Mouse (Mus musculus) MEL (cell line): Measurements from ENCODE around the gene Chd9. TPM values are rescaled to one million over a fixed set of nuclear protein-coding genes. Genes with fewer than 3 reads are reported as not detected.
A peak's percentile ranks its signal among the peaks of the same experiment; 100 is the strongest.

Experiments used
- DNase-seq: peaks from one replicate; pipeline ENCODE4 v3.0.0; 2011; ENCODE audit warnings: low read depth, low spot score
- H3K27ac ChIP-seq: 2 replicates; pipeline ENCODE4 v1.5.1; 2012; ENCODE audit warnings: low read depth, mild to moderate bottlenecking, control low read depth, low read length, moderate library complexity; ENCODE audit not compliant: control insufficient read depth
- H3K27me3 ChIP-seq, 2 experiments: fragments of 150-350 bp in 1 of 2; sonication (generic) in 1 of 2; 2 replicates each; pipeline ENCODE4 v1.6.1; 2012; ENCODE audit warnings: low read length in 2 of 2, mild to moderate bottlenecking in 2 of 2, improper control_type of control experiment in 1 of 2, moderate library complexity in 1 of 2; ENCODE audit not compliant: insufficient read depth in 2 of 2, control insufficient read depth in 1 of 2
- H3K36me3 ChIP-seq, 2 experiments: 2 replicates each; pipeline ENCODE4 v1.6.1; 2012 to 2014; ENCODE audit warnings: low read length in 2 of 2, improper control_type of control experiment in 1 of 2, inconsistent platforms in 1 of 2, mild to moderate bottlenecking in 1 of 2; ENCODE audit not compliant: insufficient read depth in 2 of 2, control insufficient read depth in 1 of 2
- H3K4me1 ChIP-seq, 2 experiments: fragments of 150-350 bp in 1 of 2; sonication (generic) in 1 of 2; 2 replicates each; pipeline ENCODE4 v1.6.1; 2012; ENCODE audit warnings: low read length in 2 of 2, improper control_type of control experiment in 1 of 2, mild to moderate bottlenecking in 1 of 2; ENCODE audit not compliant: insufficient read depth in 2 of 2, control insufficient read depth in 1 of 2
- H3K4me3 ChIP-seq, 2 experiments: fragments of 150-350 bp in 1 of 2; sonication (generic) in 1 of 2; 2 replicates each; pipeline ENCODE4 v1.5.1; 2012; ENCODE audit warnings: low read depth in 2 of 2, low read length in 2 of 2, mild to moderate bottlenecking in 2 of 2, moderate library complexity in 2 of 2, control low read depth in 1 of 2, improper control_type of control experiment in 1 of 2; ENCODE audit not compliant: control insufficient read depth in 1 of 2, insufficient read depth in 1 of 2
- H3K79me2 ChIP-seq: 2 replicates; pipeline ENCODE4 v1.6.1; 2012; ENCODE audit warnings: mild to moderate bottlenecking, low read length, moderate library complexity; ENCODE audit not compliant: control insufficient read depth, poor library complexity, insufficient read depth
- H3K9ac ChIP-seq: 2 replicates; pipeline ENCODE4 v1.6.1; 2012; ENCODE audit warnings: low read depth, mild to moderate bottlenecking, control low read depth, low read length, moderate library complexity; ENCODE audit not compliant: control insufficient read depth, poor library complexity, severe bottlenecking
- H3K9me3 ChIP-seq: fragments of 150-350 bp; sonication (generic); replicated peaks from 2 replicates; pipeline ENCODE4 v1.6.1; 2012; ENCODE audit warnings: mild to moderate bottlenecking, low read length, improper control_type of control experiment, moderate library complexity; ENCODE audit not compliant: insufficient read depth
- BHLHE40 ChIP-seq: IDR thresholded peaks from 2 replicates; pipeline ENCODE4 v1.6.1; 2012; ENCODE audit warnings: low read depth, mild to moderate bottlenecking, inconsistent platforms, low read length, improper control_type of control experiment, borderline replicate concordance
- CHD1 ChIP-seq: IDR thresholded peaks from 2 replicates; pipeline ENCODE4 v1.6.1; 2012; ENCODE audit warnings: low read depth, mild to moderate bottlenecking, inconsistent platforms, low read length, improper control_type of control experiment
- CHD2 ChIP-seq: IDR thresholded peaks from 2 replicates; pipeline ENCODE4 v1.6.1; 2011; ENCODE audit warnings: low read length, improper control_type of control experiment
- CTCF ChIP-seq, 3 experiments: IDR thresholded peaks in 2 of 3; conservative IDR thresholded peaks in 1 of 3; 2 replicates each; pipeline ENCODE4 v1.5.1; 2011 to 2012; ENCODE audit warnings: low read length in 3 of 3, low read depth in 2 of 3, mild to moderate bottlenecking in 2 of 3, improper control_type of control experiment in 1 of 3, inconsistent platforms in 1 of 3, mixed read lengths in 1 of 3, moderate library complexity in 1 of 3; ENCODE audit not compliant: control insufficient read depth in 1 of 3, insufficient read depth in 1 of 3, poor library complexity in 1 of 3, severe bottlenecking in 1 of 3
- E2F4 ChIP-seq: IDR thresholded peaks from 2 replicates; pipeline ENCODE4 v1.6.1; 2011; ENCODE audit warnings: low read depth, low read length, improper control_type of control experiment, borderline replicate concordance
- ELF1 ChIP-seq: IDR thresholded peaks from 2 replicates; pipeline ENCODE4 v1.6.1; 2014; ENCODE audit warnings: low read depth, mild to moderate bottlenecking, inconsistent platforms, low read length, improper control_type of control experiment, moderate library complexity
- EP300 ChIP-seq, 2 experiments: IDR thresholded peaks; 2 replicates each; pipeline ENCODE4 v1.6.1; 2011; ENCODE audit warnings: improper control_type of control experiment in 2 of 2, low read length in 2 of 2, low read depth in 1 of 2, mild to moderate bottlenecking in 1 of 2
- ETS1 ChIP-seq: IDR thresholded peaks from 2 replicates; pipeline ENCODE4 v1.6.1; 2012; ENCODE audit warnings: low read depth, mild to moderate bottlenecking, inconsistent platforms, low read length, improper control_type of control experiment, moderate library complexity
- GATA1 ChIP-seq: IDR thresholded peaks from 2 replicates; pipeline ENCODE4 v1.6.1; 2011; ENCODE audit warnings: low read depth, low read length, improper control_type of control experiment
- HCFC1 ChIP-seq: IDR thresholded peaks from 2 replicates; pipeline ENCODE4 v1.6.1; 2012; ENCODE audit warnings: low read depth, mild to moderate bottlenecking, inconsistent platforms, low read length, improper control_type of control experiment, moderate library complexity
- KAT2A ChIP-seq: conservative IDR thresholded peaks from 2 replicates; pipeline ENCODE4 v1.6.1; 2012; ENCODE audit warnings: low read depth, low read length, improper control_type of control experiment, inconsistent platforms
- MAFK ChIP-seq: IDR thresholded peaks from 2 replicates; pipeline ENCODE4 v1.6.1; 2011; ENCODE audit warnings: low read depth, mild to moderate bottlenecking, low read length, improper control_type of control experiment, borderline replicate concordance
- MAX ChIP-seq: IDR thresholded peaks from 2 replicates; pipeline ENCODE4 v1.6.1; 2011; ENCODE audit warnings: low read length, improper control_type of control experiment
- MAZ ChIP-seq: IDR thresholded peaks from 2 replicates; pipeline ENCODE4 v1.6.1; 2012; ENCODE audit warnings: low read depth, mild to moderate bottlenecking, inconsistent platforms, low read length, improper control_type of control experiment
- MEF2A ChIP-seq: IDR thresholded peaks from 2 replicates; pipeline ENCODE4 v1.6.1; 2014; ENCODE audit warnings: low read depth, mild to moderate bottlenecking, inconsistent platforms, low read length, improper control_type of control experiment; ENCODE audit not compliant: poor library complexity, insufficient replicate concordance, severe bottlenecking; ENCODE audit errors: extremely low read depth
- MXI1 ChIP-seq: IDR thresholded peaks from 2 replicates; pipeline ENCODE4 v1.6.1; 2011; ENCODE audit warnings: mild to moderate bottlenecking, low read depth, low read length, improper control_type of control experiment
- MYB ChIP-seq: IDR thresholded peaks from 2 replicates; pipeline ENCODE4 v1.6.1; 2011; ENCODE audit warnings: mild to moderate bottlenecking, low read depth, low read length, improper control_type of control experiment
- MYC ChIP-seq: IDR thresholded peaks from 2 replicates; pipeline ENCODE4 v1.6.1; 2011; ENCODE audit warnings: low read depth, mild to moderate bottlenecking, low read length, improper control_type of control experiment, moderate library complexity
- NELFE ChIP-seq: IDR thresholded peaks from 2 replicates; pipeline ENCODE4 v1.6.1; 2011; ENCODE audit warnings: low read depth, low read length, improper control_type of control experiment
- NRF1 ChIP-seq: IDR thresholded peaks from 2 replicates; pipeline ENCODE4 v1.6.1; 2014; ENCODE audit warnings: low read depth, mild to moderate bottlenecking, inconsistent platforms, low read length, improper control_type of control experiment, moderate library complexity; ENCODE audit not compliant: poor library complexity, insufficient read depth, severe bottlenecking
- POLR2A ChIP-seq, 2 experiments: IDR thresholded peaks; 2 replicates each; pipeline ENCODE4 v1.6.1; 2011 to 2012; ENCODE audit warnings: low read length in 2 of 2, mild to moderate bottlenecking in 2 of 2, control low read depth in 1 of 2, improper control_type of control experiment in 1 of 2, low read depth in 1 of 2, moderate library complexity in 1 of 2; ENCODE audit not compliant: control insufficient read depth in 1 of 2, insufficient read depth in 1 of 2, poor library complexity in 1 of 2
- POLR2AphosphoS2 ChIP-seq: IDR thresholded peaks from 2 replicates; pipeline ENCODE4 v1.6.1; 2011; ENCODE audit warnings: low read length, improper control_type of control experiment
- RCOR1 ChIP-seq: IDR thresholded peaks from 2 replicates; pipeline ENCODE4 v1.6.1; 2012; ENCODE audit warnings: low read depth, mild to moderate bottlenecking, inconsistent platforms, low read length, improper control_type of control experiment
- SIN3A ChIP-seq: IDR thresholded peaks from 2 replicates; pipeline ENCODE4 v1.6.1; 2012; ENCODE audit warnings: low read length, improper control_type of control experiment, inconsistent platforms
- SMC3 ChIP-seq: IDR thresholded peaks from 2 replicates; pipeline ENCODE4 v1.6.1; 2011; ENCODE audit warnings: low read depth, low read length, improper control_type of control experiment
- TBP ChIP-seq: IDR thresholded peaks from 2 replicates; pipeline ENCODE4 v1.8.0; 2011; ENCODE audit warnings: low read depth, low read length, improper control_type of control experiment
- TCF12 ChIP-seq: IDR thresholded peaks from 2 replicates; pipeline ENCODE4 v1.6.1; 2014; ENCODE audit warnings: low read depth, mild to moderate bottlenecking, inconsistent platforms, low read length, improper control_type of control experiment, moderate library complexity
- UBTF ChIP-seq: IDR thresholded peaks from 2 replicates; pipeline ENCODE4 v1.6.1; 2012; ENCODE audit warnings: low read depth, mild to moderate bottlenecking, inconsistent platforms, low read length, improper control_type of control experiment, moderate library complexity, borderline replicate concordance; ENCODE audit not compliant: insufficient read depth
- USF1 ChIP-seq: IDR thresholded peaks from 2 replicates; pipeline ENCODE4 v1.6.1; 2014; ENCODE audit warnings: low read depth, mild to moderate bottlenecking, inconsistent platforms, low read length, improper control_type of control experiment, moderate library complexity
- USF2 ChIP-seq, 2 experiments: IDR thresholded peaks; 2 replicates each; pipeline ENCODE4 v1.6.1; 2011 to 2012; ENCODE audit warnings: improper control_type of control experiment in 2 of 2, low read length in 2 of 2, borderline replicate concordance in 1 of 2, inconsistent platforms in 1 of 2, low read depth in 1 of 2, mild to moderate bottlenecking in 1 of 2; ENCODE audit not compliant: insufficient read depth in 1 of 2
- ZC3H11A ChIP-seq: IDR thresholded peaks from 2 replicates; pipeline ENCODE4 v1.6.1; 2012; ENCODE audit warnings: low read depth, mild to moderate bottlenecking, inconsistent platforms, low read length, improper control_type of control experiment
- ZKSCAN1 ChIP-seq: IDR thresholded peaks from 2 replicates; pipeline ENCODE4 v1.6.1; 2012; ENCODE audit warnings: low read depth, mild to moderate bottlenecking, inconsistent platforms, low read length, improper control_type of control experiment, moderate library complexity
- ZMIZ1 ChIP-seq: IDR thresholded peaks from 2 replicates; pipeline ENCODE4 v1.6.1; 2012; ENCODE audit warnings: low read depth, mild to moderate bottlenecking, inconsistent platforms, low read length, improper control_type of control experiment, moderate library complexity
- ZNF384 ChIP-seq: IDR thresholded peaks from 2 replicates; pipeline ENCODE4 v1.6.1; 2012; ENCODE audit warnings: low read depth, mild to moderate bottlenecking, inconsistent platforms, low read length, improper control_type of control experiment
- polyA plus RNA-seq, 2 experiments: library from polyadenylated mRNA; stranded (reverse) in 1 of 2; unstranded in 1 of 2; fragments of >175 nt in 1 of 2; fragments of >200 nt in 1 of 2; gene quantifications; 2 replicates each; pipeline versions ENCODE4 v1.2.1 to v1.2.4; 2012; ENCODE audit warnings: low replicate concordance in 2 of 2, low read depth in 1 of 2; ENCODE audit not compliant: insufficient read length in 2 of 2, insufficient read depth in 1 of 2, missing spikeins in 1 of 2
- total RNA-seq: library from RNA; depleted of rRNA; stranded (reverse); fragments of 300-350 nt; gene quantifications from 2 replicates; pipeline ENCODE4 v1.2.3, GENCODE M21; 2012

Gene Chd9
- total and polyA plus RNA-seq, 3 experiments: 5.9 to 87.4 (median 40.3) TPM

DNA sequence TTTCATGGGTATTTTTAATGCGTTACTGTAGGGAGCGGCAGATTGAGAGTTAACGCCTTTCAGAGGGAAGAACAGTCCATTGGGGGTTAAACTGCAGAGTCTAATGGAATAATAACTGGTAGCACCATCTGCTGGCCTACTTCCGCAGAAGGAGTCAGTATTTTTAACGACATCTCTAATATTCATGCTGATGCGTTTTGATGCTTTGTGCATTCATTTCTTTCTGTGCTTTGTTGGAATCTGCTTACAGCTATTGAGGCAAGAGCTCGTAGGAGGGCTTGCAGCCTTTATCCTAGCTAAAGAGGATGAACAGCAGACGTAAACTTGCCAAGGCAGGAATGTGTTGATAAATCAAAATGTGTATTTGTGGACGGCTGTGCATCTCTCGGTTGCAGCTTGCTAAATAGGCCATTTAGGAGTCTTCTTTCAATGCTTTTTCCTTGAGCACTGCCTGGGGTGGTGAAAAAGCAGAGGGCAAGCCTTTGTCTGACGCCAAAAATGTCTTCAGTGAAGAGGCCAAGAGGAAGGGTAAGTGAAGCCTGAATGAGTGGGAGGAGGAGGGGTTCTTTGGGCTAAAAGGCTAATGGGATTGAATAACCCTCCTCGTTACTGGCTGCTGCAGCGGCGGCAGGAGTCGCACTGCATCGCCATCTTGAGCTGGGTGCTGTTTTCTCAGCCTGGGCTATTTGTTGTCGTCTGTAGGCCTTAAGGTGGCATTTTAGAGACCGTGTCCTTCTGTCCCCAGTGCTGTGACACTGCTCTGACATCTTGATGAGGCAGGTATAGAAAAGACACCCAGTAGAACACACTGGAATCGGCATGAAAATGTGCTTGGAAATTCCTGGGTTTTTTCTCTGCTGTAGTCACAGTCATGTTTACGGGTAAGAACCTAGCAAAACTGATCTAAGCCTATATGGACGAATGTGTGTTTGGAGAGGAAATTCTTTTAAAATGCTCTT is 126.9 kb downstream of the Chd9 start:
- H3K9ac ChIP-seq: peak overlapping the region; percentile 96
- H3K27ac ChIP-seq: peak overlapping the region; percentile 100
- DNase-seq: peak; percentile 90
- peak overlapping the region; percentile 97 to 99 for H3K4me3 ChIP-seq
- peaks cover 16% of the 10 kb centered on the region for H3K79me2 ChIP-seq
- peaks cover 11 to 23% of the 10 kb centered on the region in 2 experiments for H3K4me1 ChIP-seq
- H3K36me3 ChIP-seq: peaks cover 0 to 35% of the 10 kb centered on the region in 2 experiments; a peak in 3 of 4 replicates
- no peaks in the 10 kb centered on the region for H3K27me3 ChIP-seq
- no peaks in the 10 kb centered on the region for H3K9me3 ChIP-seq
- TF ChIP-seq USF1: no peak
- TF ChIP-seq MAZ: no peak; the same call in 1 of the 2 replicates
- TF ChIP-seq ELF1: no peak
- 0 out of 2 replicates have a peak, but pooled peaks have one; percentile 22 for TF ChIP-seq CHD1
- no peak for TF ChIP-seq MAFK
- TF ChIP-seq ZMIZ1: no peak
- peak; percentile 66 for TF ChIP-seq TBP
- TF ChIP-seq SIN3A: peak; percentile 73
- peak; percentile 57 for TF ChIP-seq ZNF384
- TF ChIP-seq BHLHE40: no peak
- TF ChIP-seq NRF1: 0 out of 2 replicates have a peak, but pooled peaks have one; percentile 11
- no peak for TF ChIP-seq POLR2AphosphoS2
- no peak for TF ChIP-seq UBTF
- TF ChIP-seq CTCF (IDR thresholded peaks at IDR 0.05 in 2 of 3, conservative IDR thresholded peaks at IDR 0.05 in 1 of 3; ENCODE audit: control insufficient read depth in 1 of 3, insufficient read depth in 1 of 3, low read depth in 2 of 3, low read length in 3 of 3, poor library complexity in 1 of 3, severe bottlenecking in 1 of 3): peak; percentile 14 to 69 (median 26); a peak in 3 of 6 replicates
- TF ChIP-seq SMC3: peak; percentile 70
- TF ChIP-seq NELFE: peak; percentile 50
- no peak; the same call in 1 of the 2 replicates for TF ChIP-seq TCF12
- peak; percentile 61; the same call in 1 of the 2 replicates for TF ChIP-seq HCFC1
- peak; percentile 66 to 75 for TF ChIP-seq POLR2A (IDR thresholded peaks at IDR 0.05; ENCODE audit: control insufficient read depth in 1 of 2, insufficient read depth in 1 of 2, low read depth in 1 of 2, low read length in 2 of 2, poor library complexity in 1 of 2)
- peak; percentile 62 for TF ChIP-seq ETS1
- peak; percentile 17; the same call in 1 of the 2 replicates for TF ChIP-seq RCOR1
- peak; percentile 24; the same call in 1 of the 2 replicates for TF ChIP-seq KAT2A
- no peak for TF ChIP-seq CHD2
- peak; percentile 62 to 80; a peak in 3 of 4 replicates for TF ChIP-seq EP300 (IDR thresholded peaks at IDR 0.05; ENCODE audit: low read depth in 1 of 2, low read length in 2 of 2)
- 0 out of 2 replicates have a peak, but pooled peaks have one; percentile 56 for TF ChIP-seq MXI1
- no peak for TF ChIP-seq GATA1
- no peak for TF ChIP-seq USF2 (IDR thresholded peaks at IDR 0.05; ENCODE audit: borderline replicate concordance in 1 of 2, insufficient read depth in 1 of 2, low read depth in 1 of 2, low read length in 2 of 2)
- no peak for TF ChIP-seq MEF2A
- TF ChIP-seq MYB: peak; percentile 84
- no peak for TF ChIP-seq ZKSCAN1
- peak; percentile 40; the same call in 1 of the 2 replicates for TF ChIP-seq ZC3H11A
- TF ChIP-seq E2F4: no peak
- no peak for TF ChIP-seq MYC
- peak; percentile 67; the same call in 1 of the 2 replicates for TF ChIP-seq MAX
